Mouse (Mus musculus): ENCODE results near the gene Pgc. TPM values are rescaled to one million over a fixed set of nuclear protein-coding genes. Genes with fewer than 3 reads are reported as not detected.

The Pgc gene
- polyA plus RNA-seq, 1 experiment = not detected

- DNase-seq (ENCODE audit: low read depth) = peak; percentile 44
These were observed 12.5 kb downstream of the Pgc start for GRCm38 (mm10) chr17:47738879-47739798.

GRCm38 (mm10) chr17:47740186-47740585 lies 13.5 kb downstream of the Pgc start:
- no peak for DNase-seq (ENCODE audit: low read depth)
- TF ChIP-seq POLR2A (IDR thresholded peaks at IDR 0.05; ENCODE audit: borderline replicate concordance, extremely low read depth, insufficient read depth, insufficient read length, poor library complexity, severe bottlenecking) = no peak
- no peak for TF ChIP-seq CTCF (IDR thresholded peaks at IDR 0.05; ENCODE audit: borderline replicate concordance, extremely low read depth, insufficient read depth, insufficient read length)

More at GRCm38 (mm10) chr17:47738879-47739798, 12.5 kb downstream of the Pgc start:
- TF ChIP-seq POLR2A (IDR thresholded peaks at IDR 0.05; ENCODE audit: borderline replicate concordance, extremely low read depth, insufficient read depth, insufficient read length, poor library complexity, severe bottlenecking) (no peak), CTCF (IDR thresholded peaks at IDR 0.05; ENCODE audit: borderline replicate concordance, extremely low read depth, insufficient read depth, insufficient read length) (no peak)

- no peak for DNase-seq (ENCODE audit: low read depth)
- TF ChIP-seq CTCF (IDR thresholded peaks at IDR 0.05; ENCODE audit: borderline replicate concordance, extremely low read depth, insufficient read depth, insufficient read length) (peak; percentile 44; the same call in 1 of the 2 replicates), POLR2A (IDR thresholded peaks at IDR 0.05; ENCODE audit: borderline replicate concordance, extremely low read depth, insufficient read depth, insufficient read length, poor library complexity, severe bottlenecking) (no peak)
These were observed 16.5 kb downstream of the Pgc start for GRCm38 (mm10) chr17:47742991-47743734.

GRCm38 (mm10) chr17:47744086-47744485 lies 17.4 kb downstream of the Pgc start:
- no peak for DNase-seq (ENCODE audit: low read depth)

GRCm38 (mm10) chr17:47744746-47745368 lies 18.2 kb downstream of the Pgc start:
- no peak for DNase-seq (ENCODE audit: low read depth)
- TF ChIP-seq POLR2A (IDR thresholded peaks at IDR 0.05; ENCODE audit: borderline replicate concordance, extremely low read depth, insufficient read depth, insufficient read length, poor library complexity, severe bottlenecking) (no peak), CTCF (IDR thresholded peaks at IDR 0.05; ENCODE audit: borderline replicate concordance, extremely low read depth, insufficient read depth, insufficient read length) (peak; percentile 29; the same call in 1 of the 2 replicates)

More at GRCm38 (mm10) chr17:47744086-47744485, 17.4 kb downstream of the Pgc start:
- TF ChIP-seq POLR2A (IDR thresholded peaks at IDR 0.05; ENCODE audit: borderline replicate concordance, extremely low read depth, insufficient read depth, insufficient read length, poor library complexity, severe bottlenecking) (no peak), CTCF (IDR thresholded peaks at IDR 0.05; ENCODE audit: borderline replicate concordance, extremely low read depth, insufficient read depth, insufficient read length) (no peak)

GRCm38 (mm10) chr17:47748791-47749553 lies 22.3 kb downstream of the Pgc start:
- no peak for DNase-seq (ENCODE audit: low read depth)
- TF ChIP-seq POLR2A (IDR thresholded peaks at IDR 0.05; ENCODE audit: borderline replicate concordance, extremely low read depth, insufficient read depth, insufficient read length, poor library complexity, severe bottlenecking) (no peak), CTCF (IDR thresholded peaks at IDR 0.05; ENCODE audit: borderline replicate concordance, extremely low read depth, insufficient read depth, insufficient read length) (no peak)

GRCm38 (mm10) chr17:47749626-47750025 lies 23.0 kb downstream of the Pgc start:
- TF ChIP-seq CTCF (IDR thresholded peaks at IDR 0.05; ENCODE audit: borderline replicate concordance, extremely low read depth, insufficient read depth, insufficient read length) = no peak
- no peak for TF ChIP-seq POLR2A (IDR thresholded peaks at IDR 0.05; ENCODE audit: borderline replicate concordance, extremely low read depth, insufficient read depth, insufficient read length, poor library complexity, severe bottlenecking)
- DNase-seq (ENCODE audit: low read depth) = no peak

- TF ChIP-seq POLR2A (IDR thresholded peaks at IDR 0.05; ENCODE audit: borderline replicate concordance, extremely low read depth, insufficient read depth, insufficient read length, poor library complexity, severe bottlenecking) (no peak), CTCF (IDR thresholded peaks at IDR 0.05; ENCODE audit: borderline replicate concordance, extremely low read depth, insufficient read depth, insufficient read length) (no peak)
- no peak for DNase-seq (ENCODE audit: low read depth)
These were observed 23.5 kb downstream of the Pgc start for GRCm38 (mm10) chr17:47750101-47750500.

- no peak for DNase-seq (ENCODE audit: low read depth)
- TF ChIP-seq CTCF (IDR thresholded peaks at IDR 0.05; ENCODE audit: borderline replicate concordance, extremely low read depth, insufficient read depth, insufficient read length) (peak; percentile 12; the same call in 1 of the 2 replicates), POLR2A (IDR thresholded peaks at IDR 0.05; ENCODE audit: borderline replicate concordance, extremely low read depth, insufficient read depth, insufficient read length, poor library complexity, severe bottlenecking) (no peak)
These were observed 25.2 kb downstream of the Pgc start for GRCm38 (mm10) chr17:47751811-47752210.

- TF ChIP-seq POLR2A (IDR thresholded peaks at IDR 0.05; ENCODE audit: borderline replicate concordance, extremely low read depth, insufficient read depth, insufficient read length, poor library complexity, severe bottlenecking) (no peak), CTCF (IDR thresholded peaks at IDR 0.05; ENCODE audit: borderline replicate concordance, extremely low read depth, insufficient read depth, insufficient read length) (no peak)
- DNase-seq (ENCODE audit: low read depth) = no peak
These were observed 26.6 kb downstream of the Pgc start for GRCm38 (mm10) chr17:47753130-47753775.

Data from brain, embryonic 14.5 days (tissue).